Mouse (Mus musculus) lung, adult 2 months (tissue): ENCODE data around the gene Jag1.

Experiments used
- CTCF ChIP-seq: fragments of 200-500 bp; IDR thresholded peaks from 2 replicates; pipeline ENCODE4 v1.5.1; 2011; ENCODE audit warnings: mild to moderate bottlenecking, low read length, control low read depth; ENCODE audit not compliant: insufficient read depth
- POLR2A ChIP-seq: fragments of 200-500 bp; IDR thresholded peaks from 2 replicates; pipeline ENCODE4 v1.6.1; 2011; ENCODE audit warnings: low read depth, mild to moderate bottlenecking, control low read depth, low read length, borderline replicate concordance; ENCODE audit errors: extremely low read depth

DNA sequence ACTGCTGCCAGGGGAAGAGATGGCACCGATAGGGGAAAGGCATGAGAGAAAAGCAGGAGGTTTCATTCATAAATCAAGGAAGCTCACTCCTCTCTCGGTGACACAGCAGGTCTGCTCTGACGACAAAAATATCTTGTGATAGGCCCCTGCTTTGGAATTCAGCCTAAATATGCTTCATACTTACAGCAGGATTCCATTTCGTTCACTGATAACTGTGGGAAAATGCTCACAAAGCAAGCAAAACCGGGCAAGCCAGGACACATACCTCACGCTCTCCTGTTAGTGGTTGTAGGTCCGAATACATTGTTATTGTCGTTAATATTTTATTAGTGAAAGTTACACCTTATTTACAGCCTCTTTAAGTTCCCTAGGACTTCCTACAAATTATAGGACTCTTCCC, 8.5 kb downstream of the Jag1 start:
- TF ChIP-seq CTCF (no peak), POLR2A (no peak)
